Mouse (Mus musculus): ENCODE measurements at regions not wholly inside any gene's neighbourhood (a gene's known extent, or its start where the extent isn't known, plus 50 kb on each side); places are given as distances from the start of the nearest gene placed in this dataset.

- in situ Hi-C loops (cut with MboI; ENCODE audit: low pct_unique_long_range_greater_than_20kb): no loop called here
- ATAC-seq (no peak), DNase-seq (ENCODE audit: low read depth, low spot score) (no peak)
- peaks cover 17% of the 10 kb centered on the region for H3K27me3 ChIP-seq
- CTCF ChIA-PET: no interaction called here
- no peak for TF ChIP-seq CTCF (IDR thresholded peaks at IDR 0.05)
- POLR2A ChIA-PET: no interaction called here
These were observed 275.4 kb downstream of the Rnf144b start for GRCm38 (mm10) chr13:47397726-47398350.

- ATAC-seq (no peak), DNase-seq (ENCODE audit: low read depth, low spot score) (no peak)
- in situ Hi-C loops (cut with MboI; ENCODE audit: low pct_unique_long_range_greater_than_20kb): no loop called here
- TF ChIP-seq CTCF (IDR thresholded peaks at IDR 0.05): no peak
- ChIA-PET CTCF (no interaction called here), POLR2A (no interaction called here)
- peaks cover 15% of the 10 kb centered on the region for H3K27me3 ChIP-seq
These were observed 276.5 kb downstream of the Rnf144b start for GRCm38 (mm10) chr13:47398976-47399375.

GRCm38 (mm10) chr13:47413261-47413660 is 290.8 kb downstream of the Rnf144b start:
- in situ Hi-C loops (cut with MboI; ENCODE audit: low pct_unique_long_range_greater_than_20kb): no loop called here

GRCm38 (mm10) chr13:47413940-47414339 is 291.5 kb downstream of the Rnf144b start:
- TF ChIP-seq CTCF (IDR thresholded peaks at IDR 0.05): no peak
- peaks cover 20% of the 10 kb centered on the region for H3K27me3 ChIP-seq
- in situ Hi-C loops (cut with MboI; ENCODE audit: low pct_unique_long_range_greater_than_20kb): no loop called here
- CTCF ChIA-PET: no interaction called here
- ATAC-seq (no peak), DNase-seq (ENCODE audit: low read depth, low spot score) (no peak)
- POLR2A ChIA-PET: no interaction called here

More at GRCm38 (mm10) chr13:47413261-47413660, 290.8 kb downstream of the Rnf144b start:
- CTCF ChIA-PET: no interaction called here
- no peak for TF ChIP-seq CTCF (IDR thresholded peaks at IDR 0.05)
- DNase-seq (ENCODE audit: low read depth, low spot score) (no peak), ATAC-seq (no peak)
- POLR2A ChIA-PET: no interaction called here
- peaks cover 24% of the 10 kb centered on the region for H3K27me3 ChIP-seq

- POLR2A ChIA-PET: no interaction called here
- TF ChIP-seq CTCF (IDR thresholded peaks at IDR 0.05): no peak
- peaks cover 14% of the 10 kb centered on the region for H3K27me3 ChIP-seq
- in situ Hi-C loops (cut with MboI; ENCODE audit: low pct_unique_long_range_greater_than_20kb): no loop called here
- ATAC-seq: no peak
- CTCF ChIA-PET: no interaction called here
- no peak for DNase-seq (ENCODE audit: low read depth, low spot score)
These were observed 307.5 kb downstream of the Rnf144b start for GRCm38 (mm10) chr13:47429856-47430365.

GRCm38 (mm10) chr13:47430409-47430808 is 308.0 kb downstream of the Rnf144b start:
- DNase-seq (ENCODE audit: low read depth, low spot score) (no peak), ATAC-seq (no peak)
- peaks cover 19% of the 10 kb centered on the region for H3K27me3 ChIP-seq
- CTCF ChIA-PET: no interaction called here
- POLR2A ChIA-PET: no interaction called here
- in situ Hi-C loops (cut with MboI; ENCODE audit: low pct_unique_long_range_greater_than_20kb): no loop called here
- no peak for TF ChIP-seq CTCF (IDR thresholded peaks at IDR 0.05)

- ChIA-PET POLR2A (no interaction called here), CTCF (no interaction called here)
- H3K27me3 ChIP-seq: peaks cover 33% of the 10 kb centered on the region
- in situ Hi-C loops (cut with MboI; ENCODE audit: low pct_unique_long_range_greater_than_20kb): no loop called here
- DNase-seq (ENCODE audit: low read depth, low spot score): no peak
- ATAC-seq: no peak
- TF ChIP-seq CTCF (IDR thresholded peaks at IDR 0.05): no peak
These were observed 313.2 kb downstream of the Rnf144b start for GRCm38 (mm10) chr13:47435631-47436030.

- ChIA-PET POLR2A (no interaction called here), CTCF (no interaction called here)
- DNase-seq (ENCODE audit: low read depth, low spot score) (no peak), ATAC-seq (no peak)
- in situ Hi-C loops (cut with MboI; ENCODE audit: low pct_unique_long_range_greater_than_20kb): no loop called here
- no peak for TF ChIP-seq CTCF (IDR thresholded peaks at IDR 0.05)
- peaks cover 21% of the 10 kb centered on the region for H3K27me3 ChIP-seq
These were observed 322.4 kb downstream of the Rnf144b start for GRCm38 (mm10) chr13:47444876-47445275.

- ChIA-PET CTCF (no interaction called here), POLR2A (no interaction called here)
- no peak for TF ChIP-seq CTCF (IDR thresholded peaks at IDR 0.05)
- in situ Hi-C loops (cut with MboI; ENCODE audit: low pct_unique_long_range_greater_than_20kb): no loop called here
- DNase-seq (ENCODE audit: low read depth, low spot score) (no peak), ATAC-seq (no peak)
- H3K27me3 ChIP-seq: no peaks in the 10 kb centered on the region
These were observed 329.8 kb downstream of the Rnf144b start for GRCm38 (mm10) chr13:47452186-47452760.

- CTCF ChIA-PET: no interaction called here
- H3K27me3 ChIP-seq: peaks cover 6% of the 10 kb centered on the region
- ATAC-seq (no peak), DNase-seq (ENCODE audit: low read depth, low spot score) (no peak)
- in situ Hi-C loops (cut with MboI; ENCODE audit: low pct_unique_long_range_greater_than_20kb): no loop called here
- TF ChIP-seq CTCF (IDR thresholded peaks at IDR 0.05): no peak
- POLR2A ChIA-PET: no interaction called here
These were observed 339.7 kb downstream of the Rnf144b start for GRCm38 (mm10) chr13:47462148-47462547.

GRCm38 (mm10) chr13:47471543-47472213 is 349.2 kb downstream of the Rnf144b start:
- ChIA-PET CTCF (interaction anchor here (1.2 kb wide), 1 partner anchor 30 kb away, joined by 3 read pairs; no protein-coding TSS in a partner anchor), POLR2A (interaction anchor here (0.6 kb wide), 1 partner anchor 856 kb away, joined by 3 read pairs; no protein-coding TSS in a partner anchor)
- in situ Hi-C loops (cut with MboI; ENCODE audit: low pct_unique_long_range_greater_than_20kb): no loop called here
- DNase-seq (ENCODE audit: low read depth, low spot score) (no peak), ATAC-seq (no peak)
- H3K27me3 ChIP-seq: peaks cover 14% of the 10 kb centered on the region
- TF ChIP-seq CTCF (IDR thresholded peaks at IDR 0.05): no peak
